Mouse (Mus musculus): ENCODE data around the gene Pde2a.

DNA sequence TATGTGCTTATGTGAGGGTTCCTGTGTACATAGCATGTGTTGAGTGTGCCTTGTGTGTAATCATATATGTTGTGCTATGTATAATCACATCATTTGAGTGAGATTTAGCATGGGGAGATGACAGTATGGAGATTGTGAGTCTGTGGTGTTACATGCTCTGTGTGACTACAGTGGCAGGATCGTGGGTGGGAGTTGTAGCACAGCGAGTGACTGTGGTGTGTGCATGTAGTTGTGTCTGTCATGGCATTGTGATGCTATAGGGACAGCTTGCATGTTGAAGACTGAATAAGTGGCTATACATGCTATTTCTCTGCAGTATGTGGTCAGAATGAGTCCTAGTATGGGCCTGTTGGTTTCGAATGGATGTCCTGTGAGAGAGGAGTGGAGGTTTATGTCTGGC, 31.2 kb downstream of the Pde2a start:
- TF ChIP-seq CTCF (IDR thresholded peaks at IDR 0.05; ENCODE audit: borderline replicate concordance, extremely low read depth, insufficient read depth, insufficient read length) (no peak), POLR2A (IDR thresholded peaks at IDR 0.05; ENCODE audit: borderline replicate concordance, extremely low read depth, insufficient read depth, insufficient read length, poor library complexity, severe bottlenecking) (no peak)
